Mouse (Mus musculus): Measurements from ENCODE around the gene Tbc1d23. TPM values are rescaled to one million over a fixed set of nuclear protein-coding genes. Genes with fewer than 3 reads are reported as not detected.

The Tbc1d23 gene
- polyA plus RNA-seq, 1 experiment from 2014 or later, result 8.2 TPM

DNA sequence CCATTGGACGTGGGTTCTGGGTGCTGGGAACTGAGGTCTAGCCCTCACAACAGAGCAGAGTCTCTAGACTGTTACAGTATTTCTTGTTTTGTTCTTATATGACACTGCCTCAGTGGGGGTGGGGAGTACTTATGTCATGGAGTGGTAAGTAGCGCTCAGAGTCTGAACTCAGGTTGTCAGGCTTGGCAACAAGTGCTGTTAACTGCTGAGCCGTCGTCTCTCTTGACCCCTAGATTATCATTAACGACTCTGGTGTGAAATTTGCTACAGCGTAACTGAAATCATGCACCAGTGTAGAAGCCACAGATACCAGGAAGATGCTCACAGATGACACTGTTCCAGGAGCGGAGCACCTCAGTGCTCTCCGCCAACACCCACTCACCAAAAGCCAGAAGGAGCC, 60.1 kb downstream of the Tbc1d23 start:
- no peak overlapping the region for H3K4me2 ChIP-seq
- no peak overlapping the region for H3K9ac ChIP-seq
- H3K27ac ChIP-seq, result no peak overlapping the region
- 86% methylated on average over 8 of the region's 8 CpGs for WGBS (ENCODE audit: insufficient replicate concordance)
- peaks cover 26% of the 10 kb centered on the region for H3K36me3 ChIP-seq
- H3K27me3 ChIP-seq (replicated peaks), result no peaks in the 10 kb centered on the region
- no peaks in the 10 kb centered on the region for H3K9me3 ChIP-seq (replicated peaks)
- ATAC-seq, result no peak
- peaks cover 8% of the 10 kb centered on the region for H3K4me1 ChIP-seq
- no peak overlapping the region for H3K4me3 ChIP-seq

DNA sequence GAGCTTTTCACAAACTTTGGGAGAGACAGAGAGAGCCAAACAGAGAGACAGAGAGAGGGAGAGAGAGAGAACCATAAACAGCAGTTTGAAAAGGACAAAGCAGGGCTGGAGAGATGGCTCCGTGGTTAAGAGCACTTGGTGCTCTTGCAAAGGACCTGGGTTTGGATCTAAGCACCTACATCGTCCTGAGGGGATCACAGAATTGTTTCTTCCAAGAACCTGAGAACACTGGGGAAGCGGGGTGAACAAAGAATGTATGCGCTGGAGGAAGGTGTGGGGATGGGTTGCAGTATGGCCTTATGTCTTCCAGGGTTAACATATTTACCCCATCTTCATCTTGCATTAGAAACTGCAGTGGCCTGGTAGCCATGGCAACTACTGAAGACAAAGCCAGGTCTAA, 63.1 kb downstream of the Tbc1d23 start:
- peaks cover 16% of the 10 kb centered on the region for H3K4me1 ChIP-seq
- no peaks in the 10 kb centered on the region for H3K9me3 ChIP-seq (replicated peaks)
- no peak for ATAC-seq
- 70% methylated on average over 4 of the region's 4 CpGs for WGBS (ENCODE audit: insufficient replicate concordance)
- H3K36me3 ChIP-seq, result peaks cover 27% of the 10 kb centered on the region
- no peak overlapping the region for H3K27ac ChIP-seq
- H3K9ac ChIP-seq, result no peak overlapping the region
- H3K4me3 ChIP-seq, result no peak overlapping the region
- H3K27me3 ChIP-seq (replicated peaks), result no peaks in the 10 kb centered on the region
- no peak overlapping the region for H3K4me2 ChIP-seq

DNA sequence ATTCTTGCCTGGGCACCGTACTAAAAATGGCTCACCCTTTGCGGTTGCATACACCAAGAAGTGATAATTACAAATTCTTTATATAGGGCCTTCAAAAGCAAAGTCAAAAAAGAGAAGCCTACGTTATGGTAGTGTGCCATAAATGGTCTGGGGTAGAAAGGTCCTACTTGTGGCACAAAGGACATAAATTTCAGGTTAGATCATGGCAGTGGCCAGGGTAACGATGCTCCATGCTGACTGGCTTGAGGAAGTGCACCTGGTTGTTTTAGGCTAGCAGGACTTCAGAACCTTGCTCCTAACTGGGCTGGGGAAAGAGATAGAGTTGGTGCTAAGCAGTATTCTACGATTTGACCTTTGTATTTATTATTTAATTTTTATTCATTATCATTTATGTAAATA, 63.8 kb downstream of the Tbc1d23 start:
- Histone ChIP-seq H3K4me3 (peak overlapping the region; percentile 83), H3K27ac (peak overlapping the region; percentile 86; the same call in 1 of the 2 replicates), H3K36me3 (peaks cover 32% of the 10 kb centered on the region), H3K9me3 (replicated peaks) (no peaks in the 10 kb centered on the region), H3K4me1 (peaks cover 18% of the 10 kb centered on the region), H3K4me2 (peak overlapping the region; percentile 96), H3K27me3 (replicated peaks) (no peaks in the 10 kb centered on the region), H3K9ac (peak overlapping the region; percentile 86; the same call in 1 of the 2 replicates)
- ATAC-seq, result peak; percentile 27
- 31% methylated on average over 5 of the region's 5 CpGs for WGBS (ENCODE audit: insufficient replicate concordance)

DNA sequence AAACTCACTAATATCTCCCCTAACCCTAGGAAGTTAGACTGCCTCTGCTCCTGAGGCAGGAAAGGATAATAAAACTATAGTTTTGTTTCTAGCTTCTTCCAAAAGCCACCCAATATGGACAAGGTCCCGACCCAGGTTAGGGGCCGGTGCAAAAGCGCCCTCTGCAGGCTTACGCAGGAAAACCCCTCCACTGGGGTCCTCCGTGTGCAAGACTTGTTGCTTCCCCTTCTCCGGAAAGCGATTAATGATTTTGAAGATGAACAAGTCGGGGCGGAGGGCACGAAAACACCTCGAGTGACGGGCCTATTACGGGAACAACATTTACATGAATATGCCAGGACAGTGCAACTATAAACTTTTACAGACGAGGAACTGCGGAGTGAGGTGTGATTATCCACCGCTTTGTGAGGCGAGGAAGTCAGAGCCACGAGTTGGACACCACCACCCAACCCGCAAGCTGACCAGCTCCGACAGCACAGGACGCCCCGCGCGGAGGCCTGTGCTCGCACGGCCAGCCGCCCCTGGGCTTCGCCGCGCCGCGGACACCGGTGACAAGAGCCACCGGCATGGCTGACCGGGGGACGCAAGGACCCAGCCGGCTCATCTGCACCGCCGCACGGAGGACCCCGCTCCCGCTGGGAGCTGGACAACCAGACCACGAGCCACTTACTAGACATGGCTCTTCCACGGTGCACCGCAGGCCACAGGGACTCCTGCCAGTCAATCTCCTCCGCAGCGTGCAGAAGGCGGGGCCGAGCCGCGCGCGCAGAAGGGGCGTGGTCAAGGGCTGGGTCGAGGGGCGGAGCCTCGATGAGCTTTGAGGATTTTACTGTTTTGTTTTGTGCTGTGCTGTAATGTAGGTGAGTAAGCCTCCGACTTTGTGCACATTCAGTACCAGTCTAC, 64.4 kb downstream of the Tbc1d23 start, which contains the start of gene Nit2:
TSS of gene Nit2 (minus strand) at position 731 of the 903 bp plus-strand sequence.
- Histone ChIP-seq H3K27ac (peak within 1 kb of the TSS; percentile 86), H3K9ac (peak within 1 kb of the TSS; percentile 86), H3K9me3 (replicated peaks) (no peaks in the 10 kb centered on the region), H3K27me3 (replicated peaks) (no peaks in the 10 kb centered on the region), H3K36me3 (peaks cover 36% of the 10 kb centered on the region), H3K4me1 (peaks cover 18% of the 10 kb centered on the region), H3K4me2 (peak within 1 kb of the TSS; percentile 96), H3K4me3 (peak within 1 kb of the TSS; percentile 83)
- WGBS (ENCODE audit: insufficient replicate concordance), result under 1% methylated on average over 58 of the region's 58 CpGs
- ATAC-seq, result peak; percentile 95

DNA sequence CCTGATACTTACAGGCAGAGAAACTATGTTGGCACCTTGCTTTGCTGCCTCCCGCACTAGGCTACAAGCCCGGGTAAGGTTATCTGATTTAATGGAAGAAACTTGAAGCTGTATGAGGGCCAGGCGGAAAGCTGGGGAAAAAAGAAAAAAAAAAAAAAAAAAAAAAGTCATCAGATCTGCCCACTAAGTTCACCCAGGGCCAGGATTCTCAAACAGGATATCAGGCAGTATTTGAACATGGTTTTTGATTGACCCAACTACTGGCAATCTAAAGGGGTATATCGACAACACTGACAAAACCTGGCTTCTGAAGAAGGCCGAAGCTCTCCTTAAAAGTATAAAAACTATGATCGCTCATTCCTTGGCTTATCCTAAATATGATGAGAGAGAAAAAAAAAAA, 65.2 kb downstream of the Tbc1d23 start:
- no peak for ATAC-seq
- Histone ChIP-seq H3K27ac (no peak overlapping the region; the same call in 1 of the 2 replicates), H3K4me1 (peaks cover 18% of the 10 kb centered on the region), H3K4me3 (peak overlapping the region; percentile 83), H3K9ac (peak overlapping the region; percentile 86), H3K36me3 (peaks cover 39% of the 10 kb centered on the region), H3K27me3 (replicated peaks) (no peaks in the 10 kb centered on the region), H3K4me2 (peak overlapping the region; percentile 96), H3K9me3 (replicated peaks) (no peaks in the 10 kb centered on the region)
- WGBS (ENCODE audit: insufficient replicate concordance), result 57% methylated on average over 6 of the region's 6 CpGs

DNA sequence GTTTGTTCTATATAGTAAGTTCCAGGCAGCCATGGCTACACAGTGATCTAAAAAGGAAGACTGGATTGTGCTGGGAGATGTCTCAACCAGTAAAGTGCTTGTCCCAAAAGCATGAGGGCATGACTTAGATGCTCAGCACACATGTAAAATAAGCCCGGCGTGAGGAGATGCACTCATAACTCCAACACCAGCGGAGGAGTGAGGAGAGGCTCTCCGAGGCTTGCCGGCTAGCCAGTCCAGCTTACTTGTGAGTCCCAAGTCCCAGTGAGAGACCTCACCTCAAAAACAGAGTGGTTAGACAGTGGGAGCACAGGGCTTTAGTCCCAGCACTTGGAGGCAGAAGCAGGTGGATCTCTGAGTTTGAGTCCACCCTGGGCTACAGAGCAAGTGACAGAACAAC, 66.1 kb downstream of the Tbc1d23 start:
- H3K27ac ChIP-seq, result no peak overlapping the region
- ATAC-seq, result no peak
- no peaks in the 10 kb centered on the region for H3K9me3 ChIP-seq (replicated peaks)
- peaks cover 45% of the 10 kb centered on the region for H3K36me3 ChIP-seq
- no peak overlapping the region for H3K4me3 ChIP-seq
- peaks cover 18% of the 10 kb centered on the region for H3K4me1 ChIP-seq
- H3K4me2 ChIP-seq, result no peak overlapping the region
- WGBS (ENCODE audit: insufficient replicate concordance), result 93% methylated on average over 5 of the region's 5 CpGs
- H3K27me3 ChIP-seq (replicated peaks), result no peaks in the 10 kb centered on the region
- H3K9ac ChIP-seq, result no peak overlapping the region

DNA sequence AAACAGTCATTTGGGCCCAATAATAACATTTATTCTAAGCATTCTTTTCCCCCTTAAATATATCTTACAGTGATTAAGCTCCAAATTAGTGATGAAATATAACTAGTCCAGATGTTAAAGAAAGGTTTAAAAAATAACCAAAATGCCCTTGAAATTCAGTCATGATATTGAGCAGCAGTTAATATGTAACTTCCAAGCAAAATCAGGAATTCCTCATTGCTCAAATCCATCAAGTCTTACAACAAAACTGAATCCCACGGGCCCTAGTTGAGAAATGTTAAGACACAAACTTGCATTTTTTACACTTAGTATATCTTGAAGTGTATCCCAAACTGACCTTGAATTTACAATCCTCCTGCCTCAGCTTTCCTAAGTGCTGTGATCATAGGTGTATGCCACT, 67.6 kb downstream of the Tbc1d23 start:
- Histone ChIP-seq H3K9ac (no peak overlapping the region), H3K27ac (no peak overlapping the region), H3K36me3 (peaks cover 58% of the 10 kb centered on the region), H3K4me1 (peaks cover 18% of the 10 kb centered on the region), H3K4me3 (no peak overlapping the region), H3K27me3 (replicated peaks) (no peaks in the 10 kb centered on the region), H3K4me2 (no peak overlapping the region), H3K9me3 (replicated peaks) (no peaks in the 10 kb centered on the region)
- WGBS (ENCODE audit: insufficient replicate concordance), result 82% methylated on average over 1 of the region's 1 CpGs
- ATAC-seq, result no peak

DNA sequence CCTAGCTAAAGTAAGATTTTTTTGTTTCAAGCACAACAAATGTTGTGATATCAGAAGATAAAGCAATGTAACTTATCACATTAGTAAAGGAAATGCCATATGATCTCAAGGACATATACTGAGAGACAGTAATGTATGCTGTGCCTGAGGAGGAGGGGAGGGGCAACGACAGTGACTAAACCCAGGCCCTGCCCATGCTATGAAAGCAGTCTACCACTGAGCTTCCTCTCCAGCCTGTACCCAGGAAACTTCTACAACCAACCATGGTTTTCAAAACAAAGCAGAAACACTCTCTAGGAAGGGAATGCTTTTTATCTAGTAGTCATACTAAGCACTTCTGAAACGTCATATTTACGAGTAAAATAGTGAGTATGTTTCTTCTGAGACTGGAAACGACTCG, 68.5 kb downstream of the Tbc1d23 start:
- Histone ChIP-seq H3K9ac (no peak overlapping the region), H3K9me3 (replicated peaks) (no peaks in the 10 kb centered on the region), H3K36me3 (peaks cover 66% of the 10 kb centered on the region), H3K27me3 (replicated peaks) (no peaks in the 10 kb centered on the region), H3K4me1 (peaks cover 18% of the 10 kb centered on the region), H3K4me3 (no peak overlapping the region), H3K4me2 (no peak overlapping the region), H3K27ac (no peak overlapping the region)
- no peak for ATAC-seq
- WGBS (ENCODE audit: insufficient replicate concordance), result 82% methylated on average over 5 of the region's 5 CpGs

DNA sequence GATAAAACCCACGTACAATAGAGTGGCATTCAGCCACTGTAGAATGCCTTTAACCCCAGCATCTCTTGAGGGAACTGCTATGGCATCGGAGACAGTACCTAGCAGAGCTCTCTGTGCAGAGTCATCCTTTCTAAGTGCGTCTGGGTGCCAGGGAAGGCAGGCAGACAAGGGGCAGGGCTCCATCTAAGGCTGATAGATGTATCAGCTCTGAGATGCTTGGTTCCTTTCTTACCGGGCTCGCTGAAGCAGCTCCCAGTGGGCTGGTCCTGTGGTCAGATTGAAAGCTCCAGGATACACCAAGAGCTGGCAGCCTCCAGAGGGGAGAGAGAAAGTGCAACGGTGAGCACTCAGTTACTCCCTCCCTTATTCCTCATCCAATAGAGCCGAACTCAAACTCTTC, 71.5 kb downstream of the Tbc1d23 start:
- no peak overlapping the region for H3K4me3 ChIP-seq
- no peak overlapping the region for H3K4me2 ChIP-seq
- peaks cover 19% of the 10 kb centered on the region for H3K4me1 ChIP-seq
- H3K27me3 ChIP-seq (replicated peaks), result no peaks in the 10 kb centered on the region
- 57% methylated on average over 7 of the region's 7 CpGs for WGBS (ENCODE audit: insufficient replicate concordance)
- H3K27ac ChIP-seq, result no peak overlapping the region
- no peak overlapping the region for H3K9ac ChIP-seq
- H3K9me3 ChIP-seq (replicated peaks), result no peaks in the 10 kb centered on the region
- H3K36me3 ChIP-seq, result peaks cover 84% of the 10 kb centered on the region
- no peak for ATAC-seq

DNA sequence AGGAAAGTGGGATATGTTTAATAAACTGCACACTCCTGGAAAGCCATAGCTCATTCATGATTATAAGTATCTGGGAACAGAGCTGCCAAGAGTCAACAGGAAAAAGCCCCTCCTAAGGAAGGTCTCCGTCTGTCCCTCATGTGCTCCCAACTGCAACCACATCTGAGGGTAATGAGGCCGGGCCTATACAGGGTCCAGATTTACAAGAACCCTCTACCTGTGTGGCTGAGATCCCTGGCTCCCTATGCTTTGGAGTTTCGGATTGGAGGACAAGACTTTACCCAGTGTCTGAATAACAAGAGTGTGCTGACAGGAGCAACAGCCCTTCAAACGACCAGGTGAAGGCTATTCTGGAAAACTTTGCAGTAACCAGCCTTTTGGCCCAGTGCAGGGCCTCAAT, 73.6 kb downstream of the Tbc1d23 start:
- Histone ChIP-seq H3K4me3 (no peak overlapping the region), H3K27me3 (replicated peaks) (no peaks in the 10 kb centered on the region), H3K4me1 (peaks cover 14% of the 10 kb centered on the region), H3K9ac (no peak overlapping the region), H3K9me3 (replicated peaks) (no peaks in the 10 kb centered on the region), H3K27ac (no peak overlapping the region), H3K36me3 (peaks cover 87% of the 10 kb centered on the region), H3K4me2 (no peak overlapping the region)
- 70% methylated on average over 4 of the region's 4 CpGs for WGBS (ENCODE audit: insufficient replicate concordance)
- no peak for ATAC-seq

DNA sequence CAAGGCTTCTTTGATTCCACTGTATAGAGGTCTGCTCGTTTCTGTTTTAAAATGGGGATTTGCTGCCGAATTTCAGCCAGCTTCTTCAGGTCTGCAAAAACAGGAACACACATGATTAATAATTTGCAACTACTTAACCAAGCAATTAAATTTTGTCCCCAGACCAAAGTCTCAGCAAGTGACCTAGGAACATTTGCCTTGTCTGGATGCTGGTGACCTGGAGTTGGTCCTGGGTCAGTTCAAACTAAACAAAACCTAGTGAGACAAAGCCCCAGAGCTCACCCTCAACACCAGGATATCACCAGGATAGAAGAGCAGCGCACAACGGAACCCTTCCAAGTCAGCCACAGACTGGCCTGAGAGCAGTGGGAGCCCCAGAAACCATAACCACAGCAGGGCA, 74.2 kb downstream of the Tbc1d23 start:
- H3K4me3 ChIP-seq, result no peak overlapping the region
- peaks cover 86% of the 10 kb centered on the region for H3K36me3 ChIP-seq
- ATAC-seq, result no peak
- 88% methylated on average over 4 of the region's 4 CpGs for WGBS (ENCODE audit: insufficient replicate concordance)
- no peaks in the 10 kb centered on the region for H3K27me3 ChIP-seq (replicated peaks)
- peaks cover 14% of the 10 kb centered on the region for H3K4me1 ChIP-seq
- H3K27ac ChIP-seq, result no peak overlapping the region
- H3K9ac ChIP-seq, result no peak overlapping the region
- no peaks in the 10 kb centered on the region for H3K9me3 ChIP-seq (replicated peaks)
- H3K4me2 ChIP-seq, result no peak overlapping the region

DNA sequence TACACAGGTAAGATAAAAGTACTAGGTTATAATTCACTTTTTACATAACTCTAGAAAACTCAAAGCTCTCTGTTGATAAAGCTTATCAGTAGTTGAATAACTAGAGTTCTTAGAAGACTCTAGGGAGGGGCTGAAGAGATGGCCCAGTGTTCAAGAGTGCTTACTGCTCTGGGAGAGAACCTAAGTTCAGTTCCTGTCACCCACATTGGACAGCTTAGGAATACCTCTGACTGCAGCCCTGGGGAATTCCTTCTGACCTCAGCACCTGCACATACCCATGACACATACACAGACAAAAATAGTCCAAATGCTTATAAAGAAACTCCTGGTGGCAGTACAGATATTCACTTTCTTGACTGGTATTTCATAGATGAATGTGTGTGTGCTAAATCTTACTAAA, 75.4 kb downstream of the Tbc1d23 start:
- Histone ChIP-seq H3K27me3 (replicated peaks) (no peaks in the 10 kb centered on the region), H3K27ac (no peak overlapping the region), H3K4me2 (peak overlapping the region; percentile 17; the same call in 1 of the 2 replicates), H3K9ac (no peak overlapping the region), H3K9me3 (replicated peaks) (no peaks in the 10 kb centered on the region), H3K36me3 (peaks cover 83% of the 10 kb centered on the region), H3K4me1 (peaks cover 14% of the 10 kb centered on the region), H3K4me3 (no peak overlapping the region)
- ATAC-seq, result peak; percentile 86

Measured in liver, embryonic 12.5 days (tissue).